Mouse (Mus musculus) midbrain, embryonic 11.5 days (tissue): ENCODE results near the gene Rxfp3. TPM values are rescaled to one million over a fixed set of nuclear protein-coding genes. Genes with fewer than 3 reads are reported as not detected.

Source experiments
- ATAC-seq: fragments of 200-750 bp; cut with Nextera tagmentation; 2 replicates; pipeline ENCODE4 v1.8.0; 2017; ENCODE audit warnings: moderate TSS enrichment, moderate library complexity; ENCODE audit not compliant: low FRiP score
- DNase-seq: peaks from one replicate; pipeline ENCODE4 v3.0.0; 2015; ENCODE audit warnings: low spot score; ENCODE audit errors: missing footprints
- H3K27ac ChIP-seq: fragments of 300-500 bp; sonication (generic); 2 replicates; pipeline ENCODE4 v1.5.1; 2014; ENCODE audit warnings: low read depth, low read length
- H3K27me3 ChIP-seq: fragments of 300-500 bp; sonication (generic); 2 replicates; pipeline ENCODE4 v1.6.1; 2014; ENCODE audit warnings: mild to moderate bottlenecking, low read length, moderate library complexity, mixed read lengths; ENCODE audit not compliant: control insufficient read depth, insufficient read depth
- H3K36me3 ChIP-seq: fragments of 300-500 bp; sonication (generic); 2 replicates; pipeline ENCODE4 v1.6.1; 2014; ENCODE audit warnings: mild to moderate bottlenecking, low read length, moderate library complexity, mixed read lengths; ENCODE audit not compliant: control insufficient read depth, insufficient read depth
- H3K4me1 ChIP-seq: fragments of 300-500 bp; sonication (generic); 2 replicates; pipeline ENCODE4 v1.6.1; 2014; ENCODE audit warnings: low read length; ENCODE audit not compliant: control insufficient read depth, insufficient read depth
- H3K4me2 ChIP-seq: fragments of 300-500 bp; sonication (generic); 2 replicates; pipeline ENCODE4 v1.6.1; 2014; ENCODE audit warnings: mild to moderate bottlenecking, moderate library complexity
- H3K4me3 ChIP-seq: fragments of 300-500 bp; sonication (generic); 2 replicates; pipeline ENCODE4 v1.5.1; 2014; ENCODE audit warnings: low read depth, low read length
- H3K9ac ChIP-seq: fragments of 300-500 bp; sonication (generic); 2 replicates; pipeline ENCODE4 v1.6.1; 2014; ENCODE audit warnings: low read length
- H3K9me3 ChIP-seq: fragments of 300-500 bp; sonication (generic); 2 replicates; pipeline ENCODE4 v1.6.1; 2016; ENCODE audit warnings: low read length; ENCODE audit not compliant: control insufficient read depth
- WGBS: fragments of 180-500 bp; shearing (Covaris S2); extraction: QIAGEN DNeasy Blood & Tissue Kit; methylation state at CpG from one replicate; pipeline ENCODE4 v1.1.7; 2014; 5-methylcytosine and 5-hydroxymethylcytosine counted together
- polyA plus RNA-seq: library from polyadenylated mRNA; unstranded; fragments of >200 nt; fragmentation: Nextera tagmentation; extraction: Ambion mirVana; gene quantifications from 2 replicates; pipeline ENCODE4 v1.2.1, GENCODE M21; 2014

Rxfp3 gene
- polyA plus RNA-seq, 1 experiment from 2014 or later, result 1.4 TPM

DNA sequence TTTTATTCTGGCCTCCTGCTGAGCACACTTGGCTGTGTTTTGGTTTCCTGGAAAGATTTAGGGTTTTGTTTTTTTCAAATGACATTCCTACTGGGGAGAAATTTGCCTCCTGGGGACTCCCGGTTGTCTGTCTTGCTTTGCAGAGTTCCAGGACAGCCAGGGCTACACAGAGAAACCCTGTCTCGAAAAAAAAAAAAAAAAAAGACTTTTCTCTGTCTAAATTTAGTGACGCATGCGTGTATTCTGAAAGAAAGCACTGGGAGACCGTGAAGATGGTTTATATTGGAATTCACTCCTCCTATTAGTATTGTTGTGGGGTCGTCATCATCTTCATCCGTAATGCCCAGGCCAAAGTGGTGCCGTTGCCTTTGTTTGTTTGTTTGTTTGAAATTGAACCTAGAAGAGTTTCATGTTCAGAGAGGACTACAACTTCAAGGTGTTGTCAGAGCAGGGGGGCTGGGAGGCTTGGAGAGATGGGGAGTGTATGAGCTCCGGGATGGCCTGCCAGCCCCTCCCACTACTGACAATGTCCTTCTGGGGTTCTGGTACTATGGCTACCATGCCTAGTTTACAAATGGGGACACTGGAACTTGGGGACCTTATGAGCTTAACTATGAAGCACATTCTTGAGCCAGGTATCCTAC, 27.9 kb upstream of the Rxfp3 start:
- DNase-seq, result peak; percentile 89

GRCm38 (mm10) chr15:11064558-11065411, 27.0 kb upstream of the Rxfp3 start, which contains the start of gene Adamts12:
Gene Adamts12, plus strand, starts transcription at chr15:11064790.
- Histone ChIP-seq H3K27me3 (no peaks in the 10 kb centered on the region; the same call in 1 of the 2 replicates), H3K9me3 (no peaks in the 10 kb centered on the region), H3K4me1 (peaks cover 24% of the 10 kb centered on the region), H3K4me3 (peak within 1 kb of the TSS; percentile 18), H3K27ac (peak within 1 kb of the TSS; percentile 38; the same call in 1 of the 2 replicates), H3K4me2 (peak within 1 kb of the TSS; percentile 47), H3K36me3 (no peaks in the 10 kb centered on the region), H3K9ac (peak within 1 kb of the TSS; percentile 47; the same call in 1 of the 2 replicates)
- 1% methylated on average over 25 of the region's 25 CpGs for WGBS
- DNase-seq (peak; percentile 94), ATAC-seq (peak; percentile 73)

More for the DNA sequence above, 27.9 kb upstream of the Rxfp3 start:
- H3K4me2 ChIP-seq, result peak overlapping the region; percentile 47
- peaks cover 24% of the 10 kb centered on the region for H3K4me1 ChIP-seq
- H3K27me3 ChIP-seq, result no peaks in the 10 kb centered on the region; the same call in 1 of the 2 replicates
- peak overlapping the region; percentile 18 for H3K4me3 ChIP-seq
- 0 out of 2 replicates have a peak overlapping the region, but pooled peaks have one; percentile 4 for H3K27ac ChIP-seq
- no peaks in the 10 kb centered on the region for H3K36me3 ChIP-seq
- 8% methylated on average over 9 of the region's 9 CpGs for WGBS
- no peaks in the 10 kb centered on the region for H3K9me3 ChIP-seq
- H3K9ac ChIP-seq, result peak overlapping the region; percentile 47; the same call in 1 of the 2 replicates
- ATAC-seq, result 0 out of 2 replicates have a peak, but pooled peaks have one; percentile 31

GRCm38 (mm10) chr15:11064160-11064557, 26.4 kb upstream of the Rxfp3 start:
- H3K9me3 ChIP-seq, result no peaks in the 10 kb centered on the region
- no peaks in the 10 kb centered on the region for H3K36me3 ChIP-seq
- DNase-seq (no peak), ATAC-seq (peak; percentile 16; the same call in 1 of the 2 replicates)
- H3K4me3 ChIP-seq, result peak overlapping the region; percentile 18; the same call in 1 of the 2 replicates
- no peaks in the 10 kb centered on the region; the same call in 1 of the 2 replicates for H3K27me3 ChIP-seq
- peak overlapping the region; percentile 47; the same call in 1 of the 2 replicates for H3K4me2 ChIP-seq
- 18% methylated on average over 1 of the region's 2 CpGs for WGBS
- H3K27ac ChIP-seq, result no peak overlapping the region
- H3K9ac ChIP-seq, result peak overlapping the region; percentile 47; the same call in 1 of the 2 replicates
- peaks cover 24% of the 10 kb centered on the region for H3K4me1 ChIP-seq

DNA sequence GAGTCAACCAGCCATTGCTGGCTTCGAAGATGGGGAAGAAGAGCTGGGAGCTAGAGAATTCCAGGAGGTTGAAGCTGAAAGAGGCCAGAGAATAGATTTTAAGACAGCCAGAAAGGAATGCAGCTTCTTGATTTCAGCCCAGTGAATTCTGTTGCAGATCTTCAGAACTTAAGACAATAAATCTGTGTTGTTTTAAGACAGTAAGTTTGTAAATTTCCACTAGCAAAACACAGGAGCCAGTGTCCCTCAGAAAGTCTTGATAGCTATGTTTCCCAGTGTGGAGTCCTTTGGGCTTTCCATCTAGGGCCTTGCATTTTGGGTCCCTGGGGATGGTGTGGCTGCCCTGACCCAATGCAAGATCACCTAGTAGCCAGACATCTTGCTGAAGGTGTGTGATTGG, 25.1 kb upstream of the Rxfp3 start:
- DNase-seq (peak; percentile 60), ATAC-seq (no peak)
- Histone ChIP-seq H3K4me3 (no peak overlapping the region), H3K9ac (no peak overlapping the region), H3K9me3 (no peaks in the 10 kb centered on the region), H3K36me3 (no peaks in the 10 kb centered on the region), H3K4me2 (no peak overlapping the region), H3K27me3 (no peaks in the 10 kb centered on the region; the same call in 1 of the 2 replicates), H3K27ac (no peak overlapping the region), H3K4me1 (peaks cover 24% of the 10 kb centered on the region)
- 86% methylated on average over 1 of the region's 1 CpGs for WGBS

DNA sequence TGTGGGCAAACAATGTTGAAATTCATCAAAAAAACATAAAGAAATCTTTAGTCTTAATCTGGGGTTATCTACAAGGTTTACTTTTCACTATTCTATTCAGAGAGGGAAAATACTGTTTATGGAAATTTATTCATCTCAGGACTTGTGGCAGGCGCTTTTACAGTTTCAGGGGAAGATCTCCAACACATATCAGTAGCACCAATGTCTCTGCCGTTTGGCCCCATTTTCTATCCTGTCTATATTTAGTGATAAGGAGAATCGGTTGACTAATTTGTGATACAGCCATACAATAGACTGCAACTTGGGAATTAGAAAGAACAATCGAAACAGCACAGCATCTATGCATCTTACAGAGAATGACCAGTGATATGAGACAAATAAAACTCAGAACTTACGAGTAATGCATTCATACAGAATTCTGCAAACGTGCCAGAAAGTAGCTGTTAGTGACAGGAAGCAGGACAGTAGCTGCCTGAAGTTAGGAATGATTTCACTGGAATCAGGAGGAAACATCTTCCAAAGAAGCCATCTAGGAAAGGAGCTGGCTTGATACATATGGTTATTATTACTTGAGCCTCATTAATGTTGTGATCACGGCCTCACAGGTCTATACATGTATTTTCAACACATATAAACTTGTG, 16.8 kb upstream of the Rxfp3 start:
- H3K9ac ChIP-seq, result no peak overlapping the region
- no peaks in the 10 kb centered on the region for H3K27me3 ChIP-seq
- no peak overlapping the region for H3K4me3 ChIP-seq
- H3K36me3 ChIP-seq, result no peaks in the 10 kb centered on the region
- H3K4me2 ChIP-seq, result no peak overlapping the region; the same call in 1 of the 2 replicates
- ATAC-seq (no peak; the same call in 1 of the 2 replicates), DNase-seq (peak; percentile 84)
- WGBS, result 65% methylated on average over 7 of the region's 7 CpGs
- H3K4me1 ChIP-seq, result peaks cover 6% of the 10 kb centered on the region; the same call in 1 of the 2 replicates
- H3K9me3 ChIP-seq, result no peaks in the 10 kb centered on the region
- no peak overlapping the region for H3K27ac ChIP-seq

- H3K27me3 ChIP-seq, result no peaks in the 10 kb centered on the region
- H3K27ac ChIP-seq, result no peak overlapping the region; the same call in 1 of the 2 replicates
- no peaks in the 10 kb centered on the region for H3K36me3 ChIP-seq
- peaks cover 6% of the 10 kb centered on the region; the same call in 1 of the 2 replicates for H3K4me1 ChIP-seq
- no peak overlapping the region for H3K9ac ChIP-seq
- no peak overlapping the region; the same call in 1 of the 2 replicates for H3K4me2 ChIP-seq
- peak; percentile 87 for DNase-seq
- 29% methylated on average over 10 of the region's 10 CpGs for WGBS
- no peak overlapping the region for H3K4me3 ChIP-seq
- H3K9me3 ChIP-seq, result no peaks in the 10 kb centered on the region
- peak; percentile 94 for ATAC-seq
Observed at GRCm38 (mm10) chr15:11053678-11054439, 16.1 kb upstream of the Rxfp3 start.

- Histone ChIP-seq H3K4me1 (no peaks in the 10 kb centered on the region), H3K4me2 (no peak overlapping the region), H3K9me3 (no peaks in the 10 kb centered on the region), H3K36me3 (no peaks in the 10 kb centered on the region), H3K9ac (no peak overlapping the region), H3K4me3 (no peak overlapping the region), H3K27me3 (peaks cover 6% of the 10 kb centered on the region), H3K27ac (no peak overlapping the region)
- no peak for DNase-seq
- no peak for ATAC-seq
- whole genome bisulfite sequencing, result 89% methylated on average over 5 of the region's 5 CpGs
Observed at GRCm38 (mm10) chr15:11042828-11043227, 5.0 kb upstream of the Rxfp3 start.

DNA sequence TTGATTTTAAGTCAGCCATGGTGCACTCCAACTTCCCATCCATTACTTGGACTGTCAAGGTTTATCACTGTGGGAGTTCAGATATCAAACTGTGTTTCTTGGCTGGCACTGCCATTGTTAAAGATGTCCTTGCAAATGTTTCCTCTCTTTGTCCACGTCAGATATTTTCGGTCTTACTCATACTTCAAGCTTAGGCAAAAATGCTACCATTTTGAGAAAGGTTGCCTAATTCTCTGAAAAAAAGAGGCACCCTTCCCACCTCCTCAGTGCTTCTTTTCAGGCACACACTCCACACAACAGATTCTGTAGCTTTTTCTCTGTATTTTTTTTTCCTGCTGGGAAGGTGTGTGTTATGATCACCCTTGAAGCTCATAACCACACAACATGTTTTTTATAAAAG, 3.4 kb upstream of the Rxfp3 start:
- Histone ChIP-seq H3K4me3 (no peak overlapping the region), H3K4me1 (peaks cover 14% of the 10 kb centered on the region), H3K27ac (no peak overlapping the region), H3K9ac (no peak overlapping the region), H3K36me3 (no peaks in the 10 kb centered on the region), H3K9me3 (no peaks in the 10 kb centered on the region), H3K4me2 (no peak overlapping the region), H3K27me3 (peaks cover 22% of the 10 kb centered on the region)
- no peak for DNase-seq
- WGBS, result 97% methylated on average over 2 of the region's 2 CpGs
- ATAC-seq, result no peak
